ENCODE assay signal across 16 mouse cellular contexts in genomic region chr11:70890643-70891042, GRCm38 (mm10).
"Had no signal": no experiment of that assay in that cellular context is flagged by ENCODE, and none has a peak within 500 bp of the region (broad histone marks: within the 10 kb centered on the region; RNA-seq: fewer than 3 reads in every experiment).

No protein-coding gene starts in this region.

- DNase-seq: liver, postnatal 0 days; lung, embryonic 14.5 days; lung, postnatal 10 days; lung, postnatal 4 days; midbrain, embryonic 14.5 days; right cerebral cortex, postnatal 14 days; thymus, adult 2 months; thymus, postnatal 25 days; thymus, postnatal 4 days had no signal

- H3K4me2 ChIP-seq: liver, embryonic 15.5 days; lung, embryonic 14.5 days; midbrain, embryonic 12.5 days; neural tube, embryonic 12.5 days; stomach, embryonic 15.5 days had no signal

- ATAC-seq: liver, postnatal 0 days; midbrain, embryonic 16.5 days had no signal

- H3K4me1 ChIP-seq: liver, embryonic 15.5 days; midbrain, embryonic 10.5 days; midbrain, embryonic 12.5 days; neural tube, embryonic 12.5 days; stomach, embryonic 15.5 days had no signal

- H3K4me3 ChIP-seq: liver, embryonic 15.5 days; midbrain, embryonic 10.5 days; midbrain, embryonic 12.5 days; neural tube, embryonic 12.5 days; stomach, embryonic 15.5 days had no signal

- H3K27me3 ChIP-seq: liver, embryonic 15.5 days; midbrain, embryonic 12.5 days; neural tube, embryonic 12.5 days; stomach, embryonic 15.5 days had no signal

- H3K27ac ChIP-seq: liver, embryonic 15.5 days; midbrain, embryonic 10.5 days; midbrain, embryonic 12.5 days; neural tube, embryonic 12.5 days; stomach, embryonic 15.5 days; stomach, postnatal 0 days had no signal
